Mouse (Mus musculus) myocyte (in vitro differentiated cells): ENCODE results near the gene Tomm40l. TPM values are rescaled to one million over a fixed set of nuclear protein-coding genes. Genes with fewer than 3 reads are reported as not detected.

Experiments
- H3K27me3 ChIP-seq: one replicate; pipeline ENCODE4 v1.6.1; 2011; ENCODE audit not compliant: control insufficient read depth, insufficient read depth, insufficient read length
- H3K36me3 ChIP-seq: one replicate; pipeline ENCODE4 v1.6.1; 2011; ENCODE audit not compliant: control insufficient read depth, insufficient read depth
- H3K4me2 ChIP-seq: one replicate; pipeline ENCODE4 v1.6.1; 2011; ENCODE audit warnings: low read depth, control low read depth
- H3K4me3 ChIP-seq: one replicate; pipeline ENCODE4 v1.5.1; 2011; ENCODE audit warnings: mild to moderate bottlenecking, control low read depth, moderate library complexity
- H3K79me2 ChIP-seq: one replicate; pipeline ENCODE4 v1.6.1; 2011; ENCODE audit not compliant: control insufficient read depth, insufficient read depth
- H3ac ChIP-seq: one replicate; pipeline ENCODE4 v1.6.1; 2011; ENCODE audit not compliant: control insufficient read depth, insufficient read length
- CEBPB ChIP-seq: IDR thresholded peaks from 2 replicates; pipeline ENCODE4 v1.6.1; 2011; ENCODE audit warnings: mild to moderate bottlenecking, moderate library complexity; ENCODE audit not compliant: poor library complexity, insufficient read depth, severe bottlenecking
- E2F4 ChIP-seq: IDR thresholded peaks from one replicate; pipeline ENCODE4 v1.6.1; 2011; ENCODE audit warnings: mild to moderate bottlenecking, control low read depth, moderate library complexity; ENCODE audit not compliant: insufficient read depth
- MAX ChIP-seq: IDR thresholded peaks from one replicate; pipeline ENCODE4 v1.6.1; 2011; ENCODE audit warnings: low read depth, mild to moderate bottlenecking, control low read depth
- MYOD1 ChIP-seq, 3 experiments: IDR thresholded peaks; one replicate each; pipeline ENCODE4 v1.6.1; 2011; ENCODE audit warnings: control low read depth in 2 of 3, low read depth in 2 of 3, mild to moderate bottlenecking in 2 of 3, moderate library complexity in 1 of 3; ENCODE audit not compliant: insufficient read length in 2 of 3, control insufficient read depth in 1 of 3
- MYOG ChIP-seq, 3 experiments: IDR thresholded peaks; one replicate each; pipeline ENCODE4 v1.6.1; 2011; ENCODE audit warnings: control low read depth in 2 of 3, low read depth in 2 of 3, mild to moderate bottlenecking in 2 of 3; ENCODE audit not compliant: insufficient read length in 2 of 3, control insufficient read depth in 1 of 3, insufficient read depth in 1 of 3
- POLR2A ChIP-seq: IDR thresholded peaks from one replicate; pipeline ENCODE4 v1.6.1; 2011; ENCODE audit warnings: low read depth, mild to moderate bottlenecking, control low read depth, moderate library complexity; ENCODE audit not compliant: insufficient read length
- POLR2AphosphoS2 ChIP-seq: IDR thresholded peaks from one replicate; pipeline ENCODE4 v1.6.1; 2011; ENCODE audit warnings: low read depth, control low read depth; ENCODE audit not compliant: insufficient read length
- REST ChIP-seq: IDR thresholded peaks from one replicate; pipeline ENCODE4 v1.6.1; 2011; ENCODE audit warnings: mild to moderate bottlenecking, control low read depth, moderate library complexity; ENCODE audit not compliant: insufficient read depth, insufficient read length
- SRF ChIP-seq: IDR thresholded peaks from one replicate; pipeline ENCODE4 v1.6.1; 2011; ENCODE audit warnings: low read depth; ENCODE audit not compliant: control insufficient read depth, insufficient read length
- TCF12 ChIP-seq: IDR thresholded peaks from one replicate; pipeline ENCODE4 v1.6.1; 2011; ENCODE audit warnings: mild to moderate bottlenecking, control low read depth; ENCODE audit not compliant: poor library complexity, insufficient read depth, severe bottlenecking
- TCF3 ChIP-seq: IDR thresholded peaks from one replicate; pipeline ENCODE4 v1.6.1; 2011; ENCODE audit warnings: low read depth, control low read depth; ENCODE audit not compliant: insufficient read length
- USF1 ChIP-seq: IDR thresholded peaks from one replicate; pipeline ENCODE4 v1.6.1; 2011; ENCODE audit warnings: low read depth, mild to moderate bottlenecking, control low read depth, moderate library complexity
- polyA plus RNA-seq: library from polyadenylated mRNA; unstranded; fragments of >200 nt; fragmentation: generic; extraction: Trizol; gene quantifications from one replicate; pipeline ENCODE4 v1.2.1, GENCODE M21; 2012; ENCODE audit warnings: missing spikeins

Tomm40l gene
- polyA plus RNA-seq, 1 experiment, result 49.4 TPM

- Histone ChIP-seq H3K36me3 (no peaks in the 10 kb centered on the region), H3K4me3 (no peak overlapping the region), H3K79me2 (no peaks in the 10 kb centered on the region), H3ac (no peak overlapping the region), H3K4me2 (no peak overlapping the region), H3K27me3 (no peaks in the 10 kb centered on the region)
- no peak for TF ChIP-seq MYOG (IDR thresholded peaks at IDR 0.05; ENCODE audit: control insufficient read depth in 1 of 3, insufficient read depth in 1 of 3, insufficient read length in 2 of 3, low read depth in 2 of 3)
- no peak for TF ChIP-seq SRF
- no peak for TF ChIP-seq CEBPB
- TF ChIP-seq USF1, result no peak
- TF ChIP-seq MAX, result no peak
- TF ChIP-seq MYOD1 (IDR thresholded peaks at IDR 0.05; ENCODE audit: control insufficient read depth in 1 of 3, insufficient read length in 2 of 3, low read depth in 2 of 3), result no peak
- TF ChIP-seq POLR2AphosphoS2, result no peak
- no peak for TF ChIP-seq E2F4
- no peak for TF ChIP-seq POLR2A
- no peak for TF ChIP-seq REST
- no peak for TF ChIP-seq TCF12
- TF ChIP-seq TCF3, result no peak
Observed at GRCm38 (mm10) chr1:171189046-171189445, 33.3 kb downstream of the Tomm40l start.

- Histone ChIP-seq H3K79me2 (no peaks in the 10 kb centered on the region), H3ac (no peak overlapping the region), H3K4me2 (no peak overlapping the region), H3K27me3 (no peaks in the 10 kb centered on the region), H3K4me3 (no peak overlapping the region), H3K36me3 (no peaks in the 10 kb centered on the region)
- TF ChIP-seq USF1 (no peak), MYOG (IDR thresholded peaks at IDR 0.05; ENCODE audit: control insufficient read depth in 1 of 3, insufficient read depth in 1 of 3, insufficient read length in 2 of 3, low read depth in 2 of 3) (no peak), TCF3 (no peak), POLR2A (no peak), TCF12 (no peak), CEBPB (no peak), MYOD1 (IDR thresholded peaks at IDR 0.05; ENCODE audit: control insufficient read depth in 1 of 3, insufficient read length in 2 of 3, low read depth in 2 of 3) (no peak)
Observed at GRCm38 (mm10) chr1:171187851-171188700, 34.2 kb downstream of the Tomm40l start.

- H3ac ChIP-seq, result no peak overlapping the region
- no peaks in the 10 kb centered on the region for H3K79me2 ChIP-seq
- H3K4me2 ChIP-seq, result no peak overlapping the region
- H3K36me3 ChIP-seq, result no peaks in the 10 kb centered on the region
- no peak for TF ChIP-seq SRF
- no peak for TF ChIP-seq CEBPB
- TF ChIP-seq POLR2A, result no peak
- TF ChIP-seq POLR2AphosphoS2, result no peak
- TF ChIP-seq TCF3, result no peak
- no peak for TF ChIP-seq USF1
- TF ChIP-seq MAX, result no peak
- TF ChIP-seq E2F4, result no peak
- no peak for TF ChIP-seq MYOD1 (IDR thresholded peaks at IDR 0.05; ENCODE audit: control insufficient read depth in 1 of 3, insufficient read length in 2 of 3, low read depth in 2 of 3)
- TF ChIP-seq MYOG (IDR thresholded peaks at IDR 0.05; ENCODE audit: control insufficient read depth in 1 of 3, insufficient read depth in 1 of 3, insufficient read length in 2 of 3, low read depth in 2 of 3), result no peak
- TF ChIP-seq TCF12, result no peak
- no peak for TF ChIP-seq REST
- H3K27me3 ChIP-seq, result no peaks in the 10 kb centered on the region
- no peak overlapping the region for H3K4me3 ChIP-seq
Observed at GRCm38 (mm10) chr1:171185655-171186054, 36.7 kb downstream of the Tomm40l start.

GRCm38 (mm10) chr1:171184314-171184713 is 38.0 kb downstream of the Tomm40l start:
- Histone ChIP-seq H3K79me2 (no peaks in the 10 kb centered on the region), H3K4me3 (no peak overlapping the region), H3ac (no peak overlapping the region), H3K4me2 (peak overlapping the region; percentile 78), H3K36me3 (no peaks in the 10 kb centered on the region), H3K27me3 (no peaks in the 10 kb centered on the region)
- TF ChIP-seq POLR2A (no peak), MAX (no peak), TCF12 (no peak), MYOD1 (IDR thresholded peaks at IDR 0.05; ENCODE audit: control insufficient read depth in 1 of 3, insufficient read length in 2 of 3, low read depth in 2 of 3) (no peak), CEBPB (peak; percentile 89), E2F4 (no peak), USF1 (peak; percentile 4), REST (no peak), MYOG (IDR thresholded peaks at IDR 0.05; ENCODE audit: control insufficient read depth in 1 of 3, insufficient read depth in 1 of 3, insufficient read length in 2 of 3, low read depth in 2 of 3) (no peak), TCF3 (no peak), POLR2AphosphoS2 (no peak), SRF (no peak)
